Mouse (Mus musculus) G1E (cell line): ENCODE measurements around the gene Gm28048.

Source experiments
- CTCF ChIP-seq: IDR thresholded peaks from 2 replicates; pipeline ENCODE4 v1.5.1; 2012; ENCODE audit warnings: low read depth, low read length, inconsistent platforms, mixed read lengths
- GATA1 ChIP-seq: IDR thresholded peaks from 2 replicates; pipeline ENCODE4 v1.6.1; 2012; ENCODE audit warnings: borderline replicate concordance, low read length, inconsistent platforms, mixed read lengths
- GATA2 ChIP-seq: IDR thresholded peaks from 2 replicates; pipeline ENCODE4 v1.6.1; 2012; ENCODE audit warnings: low read depth, low read length, inconsistent platforms, borderline replicate concordance
- POLR2AphosphoS5 ChIP-seq: IDR thresholded peaks from 2 replicates; pipeline ENCODE4 v1.6.1; 2012; ENCODE audit warnings: low read depth, low read length, inconsistent platforms; ENCODE audit not compliant: insufficient replicate concordance
- TAL1 ChIP-seq: conservative IDR thresholded peaks from 2 replicates; pipeline ENCODE4 v1.6.1; 2012; ENCODE audit warnings: low read depth, low read length, inconsistent platforms, mixed read lengths

DNA sequence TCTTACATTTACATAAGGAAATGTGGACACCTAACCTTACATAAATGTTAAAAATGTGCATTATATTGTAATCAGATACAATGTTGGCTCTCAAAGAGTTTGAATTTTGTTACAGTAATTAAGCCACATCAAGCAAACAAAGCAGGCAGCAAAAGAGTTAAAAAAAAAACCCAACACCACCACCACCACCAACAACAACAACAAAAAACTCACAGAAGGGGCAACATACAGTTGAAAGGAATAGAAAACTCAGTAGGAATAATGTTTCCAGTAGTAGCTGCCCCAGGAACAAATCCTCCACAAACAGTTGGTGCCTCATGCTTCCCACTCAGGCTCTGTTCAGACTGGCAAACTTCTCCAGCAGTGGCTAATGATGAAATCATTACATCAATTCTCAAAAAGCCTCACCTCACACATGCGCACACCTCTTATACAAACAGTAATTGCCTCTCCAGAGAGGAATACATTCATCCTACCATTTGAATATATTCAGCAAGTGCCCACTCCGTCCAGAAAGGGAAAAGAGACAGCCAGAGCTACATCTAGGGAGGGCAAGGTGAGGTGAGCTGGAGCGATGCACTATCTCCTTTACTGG is 125.4 kb downstream of the Gm28048 start:
- TF ChIP-seq CTCF: no peak
- no peak for TF ChIP-seq GATA1
- TF ChIP-seq POLR2AphosphoS5: no peak
- no peak for TF ChIP-seq TAL1
- no peak for TF ChIP-seq GATA2
